Mouse (Mus musculus) WW6 (cell line): Measurements from ENCODE around the gene Gm3755.
"Not testable (repeated sequence)": the region's sequence is repeated elsewhere in the genome, so short reads cannot be mapped to it uniquely, and the experiment has no call there.

ENCODE experiments used
- DNase-seq: peaks from one replicate; pipeline ENCODE4 v3.0.0-alpha.2; 2013; ENCODE audit warnings: low read depth, low spot score

The Gm3755 gene

DNA sequence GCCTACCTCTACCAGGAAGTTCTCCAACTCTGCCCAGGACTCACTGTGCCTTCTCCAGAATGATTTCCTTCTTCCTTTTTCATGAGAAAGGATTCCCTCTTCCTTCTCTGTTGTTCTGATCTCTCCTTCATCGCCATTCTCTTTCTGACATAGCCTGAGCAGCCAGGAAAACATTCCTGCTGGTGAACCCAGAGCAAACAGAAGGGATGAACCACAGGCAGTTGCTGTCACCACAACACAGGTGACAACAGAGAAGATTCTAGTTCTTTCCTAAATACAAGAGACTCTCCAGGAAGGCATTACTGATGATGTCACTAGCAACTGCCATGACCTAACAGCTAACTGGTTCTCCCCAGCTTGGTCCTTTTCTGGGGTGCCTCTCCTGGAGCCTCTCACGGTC, at the start of gene Gm3755:
Gene Gm3755, minus strand, starts transcription at position 101 of the 400 bp plus-strand sequence.
- not testable (repeated sequence) for DNase-seq

DNA sequence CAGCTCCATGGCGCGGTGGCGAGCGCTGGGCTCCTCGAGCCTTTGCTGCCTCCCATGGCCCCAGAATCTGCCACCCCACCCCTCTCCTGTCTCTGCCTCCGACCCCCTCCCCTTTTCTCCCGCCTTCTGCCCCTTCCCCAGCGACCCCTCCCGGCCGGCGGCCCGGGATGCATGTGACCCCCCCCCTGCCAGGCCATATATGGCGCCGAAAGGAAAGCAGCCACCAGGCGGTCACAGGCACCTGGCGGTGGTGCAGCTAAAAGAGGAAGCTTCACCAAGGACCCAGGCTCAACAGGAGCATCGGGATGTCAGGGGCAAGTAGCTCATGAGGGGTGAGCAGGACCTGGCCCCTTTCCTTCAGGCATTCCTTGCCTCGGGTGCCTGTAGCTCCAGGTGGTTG, 38.0 kb upstream of the Gm3755 start:
- DNase-seq: not testable (repeated sequence)

DNA sequence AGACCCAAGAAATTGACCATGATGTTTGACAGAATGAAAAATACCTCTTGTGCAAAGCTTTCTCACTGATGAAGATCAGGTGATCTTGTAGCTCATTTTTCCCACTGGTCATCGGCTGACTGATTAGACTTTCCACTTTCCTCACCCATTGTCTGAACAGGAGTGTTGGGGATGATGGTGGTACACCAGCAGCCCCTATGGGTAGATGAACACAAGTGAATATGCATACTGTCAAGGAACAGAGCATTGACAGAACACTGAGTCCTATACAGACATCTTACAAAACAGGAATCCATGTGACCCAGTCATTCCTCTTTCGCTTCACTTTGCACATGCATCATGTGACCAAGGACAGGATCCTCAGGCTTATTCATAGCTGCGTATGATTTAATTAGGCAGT, 32.9 kb upstream of the Gm3755 start, which contains the start of gene Gm3752:
Gene Gm3752, minus strand, starts transcription at position 101 of the 400 bp plus-strand sequence.
- DNase-seq: not testable (repeated sequence)

DNA sequence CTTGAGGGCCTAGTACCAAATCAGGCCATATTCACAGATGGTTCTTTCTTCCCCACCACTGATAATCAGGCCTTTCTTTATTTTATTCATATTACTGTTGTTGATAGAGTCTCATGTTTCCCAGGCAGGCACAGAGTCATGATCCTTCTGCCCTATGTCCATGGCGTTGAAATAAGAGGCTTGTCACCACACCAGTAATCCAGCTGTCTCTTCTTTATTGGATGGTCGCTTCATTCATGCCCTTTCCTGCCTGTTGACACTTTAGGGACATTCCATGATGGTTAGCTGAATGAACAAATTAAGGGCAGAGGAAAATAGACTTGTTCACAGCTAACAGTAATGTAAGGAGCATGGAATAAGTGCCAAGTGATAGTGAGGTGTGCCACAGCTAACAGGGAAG, 28.2 kb downstream of the Gm3755 start:
- not testable (repeated sequence) for DNase-seq
